Mouse (Mus musculus) left cerebral cortex, postnatal 14 days (tissue): ENCODE results near the gene Ccdc24. TPM values are rescaled to one million over a fixed set of nuclear protein-coding genes. Genes with fewer than 3 reads are reported as not detected.

ENCODE experiments used
- DNase-seq, 2 experiments: peaks; one replicate each; pipeline ENCODE4 v3.0.0; 2021 to 2022; ENCODE audit warnings: low spot score in 2 of 2, mixed read lengths in 1 of 2
- intact Hi-C: fragments of 180-260 bp; cut with DNase I; formaldehyde crosslinking; loops from one replicate; pipeline ENCODE4 v1.15.1; 2025
- long read RNA-seq, 2 experiments: library from polyadenylated mRNA; stranded (forward); transcript quantifications; one replicate each; pipeline ENCODE4 v2.0.0; 2021
- total RNA-seq, 2 experiments: library from RNA; stranded (reverse); gene quantifications; 2 replicates each; pipeline ENCODE4 v1.2.3; 2021

The Ccdc24 gene
- total RNA-seq: 1 to 10 TPM; 2.1 to 2.8 TPM
- long read RNA-seq, experiment 1, partial matches to known transcripts: 1 of 2 reads
- long read RNA-seq, experiment 1, other reads (novel, unspliced or antisense): 1 of 2 reads
- long read RNA-seq, experiment 2: 0 reads

DNA sequence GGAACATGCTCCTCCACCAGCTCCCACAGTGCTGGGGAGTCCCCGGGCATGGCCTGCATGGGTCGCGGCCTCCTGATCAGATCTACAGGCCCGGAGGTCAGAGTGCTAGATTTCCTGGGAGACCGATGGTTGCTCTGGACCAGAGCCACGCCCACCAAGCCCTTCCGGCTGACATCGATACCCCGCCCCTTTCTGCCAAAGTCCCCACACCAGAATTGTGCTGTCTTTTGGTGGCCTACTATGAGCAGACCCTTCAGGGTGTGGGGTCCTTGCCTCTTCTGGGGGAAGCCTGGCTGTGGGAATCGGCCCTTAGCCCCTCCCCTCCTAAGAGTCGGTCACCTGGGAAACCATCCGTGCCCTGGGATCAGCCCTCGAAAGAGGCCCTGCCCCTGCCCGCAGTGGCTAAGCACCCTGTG is at the start of gene Ccdc24:
Ccdc24 (minus strand) TSS at position 87 of the 416 bp plus-strand sequence.
- no peak for DNase-seq
- intact Hi-C loops: no loop called here

DNA sequence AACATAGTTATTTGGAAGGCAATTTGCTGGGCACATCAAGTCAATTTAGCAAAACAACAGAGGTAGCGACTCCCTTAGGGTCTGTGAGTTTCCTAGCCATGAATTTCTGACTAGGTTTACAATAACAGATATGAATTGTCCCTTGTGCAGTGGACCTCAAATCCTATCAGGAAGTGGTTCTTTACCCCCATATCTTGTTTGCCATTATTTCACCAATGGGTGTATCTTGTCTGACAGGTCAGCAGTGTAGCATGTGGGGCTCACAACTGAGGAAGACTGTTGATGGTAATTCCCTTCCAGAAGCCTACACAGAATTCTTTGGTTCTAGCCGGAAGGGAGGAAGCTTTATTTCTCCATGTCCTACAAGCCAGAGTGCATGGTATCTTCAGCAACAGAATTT is 49.0 kb upstream of the Ccdc24 start:
- intact Hi-C loops: loop anchor here (10.0 kb wide), 1 partner anchor 97 kb away; no protein-coding TSS in a partner anchor
- DNase-seq: no peak

DNA sequence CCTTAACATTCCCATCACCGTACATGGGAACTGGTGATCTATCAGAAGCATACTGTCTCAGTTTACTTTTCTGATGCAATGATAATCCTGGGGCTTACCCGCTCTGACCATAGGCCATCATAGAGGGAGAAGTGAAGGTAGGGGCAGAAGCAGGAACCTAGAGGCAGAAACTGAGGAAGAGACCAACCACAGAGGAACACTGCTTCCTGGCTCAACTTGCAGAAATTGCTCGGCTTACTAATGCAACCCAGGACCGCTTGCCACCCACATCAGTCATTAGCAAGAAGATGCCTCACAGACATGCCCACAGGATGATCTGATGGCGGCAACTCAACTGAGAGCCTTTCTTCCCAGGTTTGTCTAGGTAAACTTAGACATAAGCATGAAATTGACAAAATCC is 46.4 kb upstream of the Ccdc24 start:
- intact Hi-C loops: no loop called here
- no peak for DNase-seq

DNA sequence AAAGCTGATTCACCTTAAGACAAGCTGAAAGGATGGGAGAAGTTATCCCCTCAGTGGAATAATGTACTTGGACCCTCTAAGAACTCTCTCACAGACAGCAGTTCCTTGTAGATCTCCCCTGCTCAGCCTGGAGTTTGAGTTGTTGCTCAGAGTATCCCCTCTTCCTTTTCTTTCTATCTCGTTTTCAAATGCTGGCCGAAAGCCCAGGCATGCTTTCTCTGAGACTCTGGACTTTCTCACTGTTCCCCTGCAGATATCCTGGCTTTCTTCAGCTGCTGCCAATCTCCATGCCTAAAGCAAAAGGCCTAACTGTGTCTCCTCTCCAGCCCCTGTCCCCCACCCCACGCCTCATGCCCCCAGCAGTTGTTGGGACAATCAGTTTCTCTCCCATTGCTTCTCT is 45.9 kb upstream of the Ccdc24 start:
- intact Hi-C loops: no loop called here
- DNase-seq: no peak

DNA sequence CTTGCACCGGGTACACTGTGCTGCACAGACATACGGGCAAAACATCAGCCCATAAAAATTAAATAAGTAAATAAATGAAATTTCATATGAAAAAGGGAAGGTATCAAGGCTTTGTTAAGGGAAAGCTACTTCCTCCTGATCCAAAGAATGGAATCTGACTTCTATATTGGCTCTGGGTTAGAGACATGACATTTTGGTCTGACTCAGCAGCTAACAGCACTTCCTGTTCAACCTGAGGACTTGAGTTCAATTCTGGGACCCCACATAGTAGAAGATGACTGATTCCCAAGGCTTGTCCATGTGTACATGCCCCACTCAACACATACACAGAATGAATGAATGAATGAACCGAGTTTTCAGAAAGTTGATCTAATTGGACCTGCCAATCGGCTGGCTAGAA is 45.5 kb upstream of the Ccdc24 start:
- DNase-seq: no peak
- intact Hi-C loops: no loop called here

DNA sequence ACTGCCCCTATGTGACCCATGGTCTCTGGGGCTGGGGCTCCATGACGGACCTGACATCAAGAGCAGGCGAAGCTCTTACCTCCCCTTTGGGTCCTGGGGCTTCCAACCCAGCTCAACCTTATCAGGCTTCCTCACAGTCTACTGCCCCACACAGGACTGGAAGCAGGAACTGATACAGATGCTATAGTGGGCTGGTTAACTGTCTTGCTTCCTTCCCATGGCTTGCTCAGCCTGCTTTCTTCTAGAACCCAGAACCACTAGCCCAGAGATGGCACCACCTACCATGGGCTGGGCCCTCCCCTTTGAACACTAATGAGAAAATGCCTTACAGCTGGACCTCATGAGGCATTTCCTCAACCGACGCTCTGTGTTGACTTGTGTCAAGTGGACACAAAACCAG is 45.0 kb upstream of the Ccdc24 start:
- DNase-seq: no peak
- intact Hi-C loops: no loop called here

DNA sequence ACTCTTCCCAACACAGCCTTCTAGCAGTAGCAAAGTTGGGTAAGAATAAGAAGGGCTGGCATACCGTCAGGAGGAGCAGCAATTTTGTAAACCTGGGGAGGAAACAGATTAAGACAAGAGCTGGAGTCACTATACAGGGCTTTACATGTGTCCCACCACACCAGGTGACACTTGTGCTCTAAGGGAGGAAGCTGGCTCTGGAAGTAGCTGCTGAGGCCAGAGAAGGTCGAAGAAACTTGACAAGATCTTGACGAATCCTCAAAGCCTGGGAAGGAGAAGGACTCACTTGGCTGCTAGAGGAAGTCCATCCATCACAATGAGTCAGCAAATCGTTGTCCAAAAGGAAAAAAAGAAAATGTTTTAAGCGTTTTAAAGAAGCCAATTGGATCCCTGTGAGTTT is 44.0 kb upstream of the Ccdc24 start:
- intact Hi-C loops: no loop called here
- no peak for DNase-seq

DNA sequence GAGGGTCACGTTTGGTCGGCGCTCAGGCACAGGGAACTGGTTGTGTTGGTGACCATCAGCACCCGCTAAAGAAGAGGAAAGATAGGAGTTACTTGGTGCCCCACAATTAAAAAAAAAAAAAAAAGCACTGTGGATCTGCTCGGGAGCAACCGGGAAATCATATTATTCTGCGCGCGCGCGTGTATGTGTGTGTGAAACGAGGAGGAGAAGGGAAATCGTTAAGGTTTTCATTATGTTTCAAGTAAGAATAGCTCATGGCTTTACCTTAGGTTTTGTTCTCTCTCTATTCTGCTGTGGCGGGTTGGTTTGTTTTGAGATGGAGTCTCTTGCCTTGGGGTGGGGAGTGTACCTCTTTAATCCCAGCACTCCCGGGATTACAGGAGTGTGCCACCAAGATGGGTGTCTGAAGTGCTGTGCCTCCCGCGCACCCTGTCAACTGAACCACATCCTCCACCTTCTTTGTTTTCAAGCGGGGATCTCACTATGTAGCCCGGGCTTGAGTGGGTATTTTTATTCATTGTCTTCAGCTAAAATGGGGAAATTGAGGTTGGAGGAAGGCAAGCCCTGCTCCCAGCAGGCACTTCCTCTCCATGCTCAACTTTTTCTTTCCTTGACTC is 43.2 kb upstream of the Ccdc24 start:
- DNase-seq: no peak
- intact Hi-C loops: no loop called here

DNA sequence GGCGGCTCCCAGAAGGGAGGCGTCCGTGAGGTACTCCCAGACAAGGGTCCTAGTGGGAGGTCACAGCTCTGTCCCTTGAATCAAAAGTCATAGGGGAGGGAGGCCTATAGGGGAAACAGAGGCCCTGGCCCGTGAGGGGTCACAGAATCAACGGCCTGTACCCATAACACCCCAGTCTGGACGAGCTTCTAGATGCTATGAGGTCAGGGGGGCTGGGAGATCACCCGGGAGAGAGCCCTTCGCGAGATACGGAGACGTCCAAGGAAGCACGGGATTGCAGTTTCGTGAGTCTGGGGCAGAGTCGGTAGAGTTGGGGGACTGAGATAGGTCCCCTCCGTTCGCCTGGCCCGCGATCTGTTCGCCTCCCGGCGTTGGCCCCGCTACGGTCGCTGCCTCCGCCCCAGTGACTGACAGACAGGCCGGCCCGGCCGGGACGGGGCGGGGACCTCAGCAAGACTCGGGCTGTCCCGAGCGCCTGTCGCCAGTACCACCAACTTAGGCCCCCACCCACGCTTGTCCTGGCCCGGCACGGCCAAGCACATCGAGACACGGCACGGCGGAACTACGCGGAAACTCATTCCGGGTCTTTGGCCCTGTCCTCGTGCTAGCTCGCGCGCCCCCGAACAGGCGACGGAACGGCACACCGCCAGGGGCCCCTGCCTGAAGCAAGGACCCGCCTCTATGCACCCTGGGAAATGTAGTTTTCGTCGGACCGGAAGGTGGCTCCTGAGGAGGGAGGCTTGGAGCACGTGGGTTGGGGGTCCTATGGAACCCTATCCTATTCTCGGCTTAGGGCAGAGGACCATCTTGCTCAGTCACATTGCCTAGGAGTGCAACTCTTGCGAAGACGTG is 42.5 kb upstream of the Ccdc24 start, which contains the start of gene Ipo13:
Ipo13 (minus strand) TSS at position 409 of the 852 bp plus-strand sequence.
- peak; percentile 87 to 90 for DNase-seq
- intact Hi-C loops: no loop called here

DNA sequence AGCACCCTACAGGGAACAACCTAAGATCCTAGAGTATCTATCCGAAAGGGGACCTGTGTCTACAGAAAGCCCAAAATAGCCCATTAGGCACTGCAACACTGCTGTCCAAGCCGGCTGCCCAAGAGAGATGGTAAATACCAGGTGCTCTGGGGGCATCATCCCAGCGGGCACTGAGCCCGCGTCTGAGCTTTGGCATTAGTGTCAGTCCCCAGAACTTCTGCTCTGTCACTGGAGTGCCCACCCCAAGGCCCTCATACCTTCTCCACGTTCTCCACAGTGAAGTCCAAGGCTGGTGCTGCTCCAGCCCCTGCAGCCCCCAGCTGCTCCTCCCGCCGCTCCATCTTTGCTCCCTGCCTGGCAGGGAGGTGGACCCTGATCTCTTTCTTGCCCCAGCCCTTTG is 41.7 kb upstream of the Ccdc24 start:
- DNase-seq: no peak
- intact Hi-C loops: no loop called here

DNA sequence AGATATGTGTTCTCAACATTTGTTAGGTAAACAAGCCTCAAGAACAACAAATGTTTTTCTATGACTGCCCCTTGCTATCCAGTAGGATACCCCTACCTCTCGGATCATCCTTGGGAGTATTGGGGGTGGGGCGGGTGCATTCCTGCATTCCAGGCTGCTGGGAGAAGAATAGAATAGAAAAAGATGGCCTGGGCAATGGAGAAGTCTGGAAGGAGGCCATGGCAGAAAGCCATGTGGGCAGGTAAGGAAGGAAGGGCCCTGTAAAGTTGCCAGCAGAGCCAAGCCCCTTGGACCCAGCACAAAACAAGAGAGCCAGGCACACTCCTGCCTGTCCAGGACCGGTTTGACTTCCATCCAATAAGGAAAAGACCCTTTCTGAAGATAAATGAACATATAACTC is 41.1 kb upstream of the Ccdc24 start:
- DNase-seq: no peak
- intact Hi-C loops: no loop called here

DNA sequence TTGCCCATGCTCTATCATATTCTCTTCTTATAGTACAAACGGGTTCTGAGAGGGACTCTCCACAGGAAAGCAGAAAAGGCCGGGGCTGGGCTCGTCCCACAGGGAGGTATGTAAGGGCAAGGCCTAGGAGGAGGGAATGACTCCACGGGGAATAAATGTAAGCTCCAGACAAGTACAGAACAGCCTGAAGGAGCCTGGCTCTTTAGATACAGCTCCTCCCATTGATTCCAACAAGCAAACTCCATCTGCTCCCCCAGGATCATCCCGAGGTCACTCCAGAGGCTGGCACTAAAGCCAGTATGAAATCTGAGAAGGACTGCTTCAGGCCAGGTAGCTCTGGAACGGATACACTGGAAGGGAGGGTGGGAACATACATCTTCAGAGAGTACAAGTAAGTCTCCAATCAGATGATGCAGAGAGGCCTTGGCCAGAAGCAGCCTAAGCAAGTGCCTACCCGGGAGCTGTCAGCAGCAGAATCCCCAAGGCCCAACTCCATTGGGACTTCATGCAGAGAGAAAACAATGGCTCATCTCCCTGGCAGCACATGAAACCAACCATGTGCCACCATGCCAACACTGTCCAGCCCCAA is 40.4 kb upstream of the Ccdc24 start:
- DNase-seq: no peak
- intact Hi-C loops: no loop called here

DNA sequence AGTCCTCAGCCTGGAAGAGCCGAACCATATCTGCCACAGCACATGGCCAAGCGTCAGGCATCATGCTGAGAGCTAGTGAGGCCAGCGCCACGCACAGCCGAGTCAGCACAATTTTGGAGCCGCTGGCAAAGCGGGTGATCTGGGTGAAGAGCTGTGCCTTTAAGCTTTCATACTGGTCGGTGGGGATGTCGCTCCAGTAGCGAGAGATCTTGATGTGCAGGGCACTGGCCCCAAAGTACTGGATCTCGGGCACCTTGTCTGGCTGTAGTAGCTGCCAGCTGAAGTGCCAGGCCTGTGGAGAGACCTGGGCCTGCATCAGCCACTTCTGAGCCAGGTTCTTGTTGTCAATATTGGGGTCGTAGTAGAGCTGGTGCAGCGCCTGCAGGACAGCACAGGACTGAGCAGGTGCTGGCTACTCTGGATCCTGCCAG is 39.8 kb upstream of the Ccdc24 start:
- intact Hi-C loops: no loop called here
- DNase-seq: no peak

DNA sequence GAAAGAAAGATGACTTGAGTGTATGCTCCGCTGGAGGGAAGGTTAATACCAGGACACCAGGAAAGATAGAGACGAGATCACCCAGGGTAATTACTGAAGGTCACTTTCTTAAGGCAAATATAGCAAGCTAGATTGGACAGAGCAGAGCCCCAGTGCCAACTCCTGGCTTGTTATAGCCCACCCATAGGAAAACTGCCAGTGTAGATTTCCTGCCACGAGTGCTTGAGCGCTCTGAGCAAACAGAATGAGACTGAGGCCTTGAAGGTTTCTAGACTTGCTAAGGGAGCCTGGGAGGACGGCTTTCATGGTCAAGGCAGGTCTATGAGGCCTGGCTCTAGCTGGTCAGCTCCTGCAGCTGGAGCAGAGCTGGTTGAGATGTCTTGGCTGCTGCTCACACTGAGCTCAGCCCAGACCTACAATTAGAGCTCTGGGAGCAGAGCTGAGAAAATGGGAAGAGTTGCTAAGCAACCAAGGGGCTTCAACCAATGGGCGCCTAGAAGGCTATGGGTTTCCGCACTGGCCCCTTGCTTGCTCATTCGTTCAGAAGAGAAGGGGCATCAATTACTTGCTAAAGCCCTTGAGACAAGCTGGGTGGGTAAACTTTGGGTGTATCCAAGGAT is 36.6 kb upstream of the Ccdc24 start:
- DNase-seq: peak; percentile 66 to 69
- intact Hi-C loops: no loop called here

DNA sequence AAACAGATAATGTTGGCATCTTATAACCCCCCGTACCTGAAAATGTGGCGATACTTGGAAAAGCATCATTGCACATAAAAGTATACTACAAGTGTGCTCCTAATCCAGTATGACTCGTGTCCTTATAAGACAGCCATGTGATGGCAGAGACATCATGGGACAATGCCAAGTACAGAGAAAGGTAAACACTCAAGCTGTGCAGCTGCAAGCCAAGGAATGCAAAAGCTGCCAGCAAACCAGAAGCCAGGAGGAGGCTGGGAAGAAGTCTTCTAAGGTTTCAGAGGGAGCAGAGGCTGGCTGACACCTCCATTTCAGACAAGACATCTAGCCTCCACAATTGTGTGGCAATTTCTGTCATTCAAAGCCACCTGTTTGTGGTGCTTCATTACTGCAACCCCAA is 33.8 kb upstream of the Ccdc24 start:
- peak in 1 of 2 experiments; percentile 69 for DNase-seq

DNA sequence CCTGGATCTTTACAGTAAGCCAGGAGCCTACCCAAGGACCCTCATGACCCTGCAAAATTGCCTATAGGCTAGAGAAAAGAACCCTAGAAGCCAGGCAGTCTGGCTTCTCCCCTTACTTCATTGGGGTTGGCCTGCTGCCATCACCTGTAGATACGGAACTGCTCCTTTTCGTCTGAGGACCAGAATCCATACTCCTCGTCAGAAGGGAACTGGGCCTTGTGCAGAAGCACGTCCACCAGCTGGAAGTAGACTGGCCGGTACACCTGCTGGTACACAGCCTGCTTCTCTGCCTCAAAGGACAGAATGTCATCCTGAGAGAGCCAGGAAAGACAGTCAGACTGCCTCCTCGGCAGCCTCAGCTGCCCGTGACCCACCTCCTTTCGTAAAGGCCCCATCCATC is 32.4 kb upstream of the Ccdc24 start:
- intact Hi-C loops: no loop called here
- no peak for DNase-seq

More for the DNA sequence above, 33.8 kb upstream of the Ccdc24 start:
- intact Hi-C loops: no loop called here

DNA sequence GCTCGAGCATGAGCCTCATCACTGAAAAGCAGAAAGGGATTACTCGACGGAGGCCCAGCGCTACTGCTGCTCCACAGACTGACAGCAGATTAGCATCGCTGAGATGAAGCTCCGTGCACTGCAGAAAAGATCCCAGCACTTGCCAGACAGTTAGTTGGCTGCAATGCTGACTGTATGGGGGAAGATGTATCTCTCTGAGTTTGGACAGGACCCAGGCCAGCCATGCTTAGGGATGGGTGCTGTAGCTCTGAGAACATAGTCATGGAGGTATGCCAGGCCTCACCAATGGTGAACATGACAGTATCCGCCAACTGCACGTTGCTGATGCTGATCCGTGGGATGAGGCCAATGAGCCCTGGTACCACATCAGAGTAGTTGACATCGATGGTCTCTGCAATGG is 31.7 kb upstream of the Ccdc24 start:
- intact Hi-C loops: no loop called here
- DNase-seq: peak; percentile 44 to 78

DNA sequence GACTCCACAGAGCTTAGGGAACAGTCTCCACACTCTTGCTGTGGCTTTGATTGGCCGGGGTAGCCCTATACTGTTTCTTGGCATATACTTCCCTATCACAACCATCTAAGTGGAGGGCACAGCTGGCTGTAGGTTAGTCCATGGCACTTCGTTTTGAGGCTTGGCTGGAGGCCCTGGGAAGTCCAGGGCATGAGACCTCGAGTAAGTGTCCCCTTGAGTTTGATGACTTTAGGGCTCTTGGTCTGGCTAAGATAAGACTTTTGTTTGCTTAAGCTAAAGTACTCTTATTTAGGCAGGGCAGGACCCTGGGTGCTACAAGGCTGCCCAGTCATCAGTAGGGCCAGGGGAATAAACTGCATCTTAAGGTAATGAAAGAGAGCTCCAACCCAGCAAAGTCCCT is 25.8 kb upstream of the Ccdc24 start:
- intact Hi-C loops: no loop called here
- no peak for DNase-seq

DNA sequence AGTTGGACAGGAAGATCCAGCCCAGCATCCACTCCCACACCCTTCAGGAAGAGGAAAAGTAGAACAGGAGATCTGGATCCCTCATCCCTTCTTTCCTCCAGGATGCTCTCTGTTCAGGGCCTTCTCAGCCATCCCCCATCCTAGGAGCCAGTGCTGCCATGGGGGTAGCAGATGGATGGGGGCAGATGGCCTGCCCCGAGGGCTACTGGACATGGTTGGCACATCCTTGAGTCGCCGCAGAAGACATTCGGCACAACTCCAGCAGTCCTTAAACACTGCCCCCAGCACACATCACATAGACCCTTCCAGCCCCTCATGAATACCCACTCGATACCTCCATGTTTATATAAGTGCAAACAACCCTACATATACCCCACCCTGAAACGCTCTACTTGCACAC is 23.7 kb upstream of the Ccdc24 start:
- no peak for DNase-seq
- intact Hi-C loops: no loop called here

DNA sequence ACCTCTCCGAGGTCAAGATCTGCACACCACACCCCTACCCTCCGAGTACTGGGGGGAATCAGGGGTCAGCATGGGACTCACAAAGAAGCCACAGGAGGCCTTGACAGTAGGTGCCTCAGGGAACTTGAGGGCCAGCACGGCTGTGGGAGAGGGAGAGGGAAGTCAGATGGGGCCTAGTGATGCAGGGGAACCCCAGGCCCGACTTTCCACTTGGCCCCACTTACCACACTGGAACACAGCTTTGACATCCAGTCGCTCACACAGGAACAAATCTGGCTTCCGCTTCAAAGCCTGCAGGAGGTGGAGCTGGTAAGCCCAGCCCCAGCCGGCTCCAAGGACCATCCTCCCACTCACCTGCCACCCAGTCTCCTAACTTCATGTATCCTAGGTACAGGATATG is 23.0 kb upstream of the Ccdc24 start:
- no peak for DNase-seq
- intact Hi-C loops: no loop called here
